Mouse (Mus musculus) C2C12 (cell line): ENCODE data around the gene Mybpc3.

Source experiments
- CEBPB ChIP-seq: IDR thresholded peaks from one replicate; pipeline ENCODE4 v1.6.1; 2011; ENCODE audit warnings: low read depth, mild to moderate bottlenecking, control low read depth, moderate library complexity
- CTCF ChIP-seq: IDR thresholded peaks from one replicate; pipeline ENCODE4 v1.5.1; 2011; ENCODE audit not compliant: control insufficient read depth, insufficient read depth, insufficient read length
- FOSL1 ChIP-seq: IDR thresholded peaks from one replicate; pipeline ENCODE4 v1.8.0; 2011; ENCODE audit warnings: mild to moderate bottlenecking, low read length; ENCODE audit not compliant: poor library complexity, insufficient read depth, severe bottlenecking
- MAX ChIP-seq: IDR thresholded peaks from one replicate; pipeline ENCODE4 v1.6.1; 2011; ENCODE audit warnings: mild to moderate bottlenecking, control low read depth
- MYOD1 ChIP-seq: IDR thresholded peaks from one replicate; pipeline ENCODE4 v1.6.1; 2011; ENCODE audit warnings: low read depth; ENCODE audit not compliant: control insufficient read depth, insufficient read length
- MYOG ChIP-seq: IDR thresholded peaks from one replicate; pipeline ENCODE4 v1.6.1; 2011; ENCODE audit not compliant: control insufficient read depth, insufficient read length; ENCODE audit errors: extremely low read depth
- USF1 ChIP-seq: IDR thresholded peaks from one replicate; pipeline ENCODE4 v1.6.1; 2011; ENCODE audit warnings: low read depth, mild to moderate bottlenecking, control low read depth, moderate library complexity

DNA sequence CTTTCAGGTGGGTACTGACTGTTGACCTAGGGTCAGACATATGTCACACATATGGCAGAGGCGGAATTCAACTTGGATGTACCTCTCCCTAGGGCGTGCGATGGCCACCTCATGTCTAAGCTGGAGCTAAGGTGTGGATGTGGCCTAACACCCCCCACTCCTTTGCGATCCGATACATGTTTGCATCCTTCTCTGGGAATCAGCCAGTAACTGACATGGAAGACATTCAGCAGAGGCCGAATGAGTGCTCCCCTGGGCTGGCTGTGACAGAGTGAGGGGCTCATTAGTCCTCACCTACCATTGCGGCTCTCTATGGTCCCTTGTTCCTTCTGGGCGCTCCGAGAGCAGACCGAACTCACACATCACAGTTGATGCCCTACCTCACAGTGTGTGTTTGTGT lies 46.9 kb upstream of the Mybpc3 start:
- TF ChIP-seq CTCF (no peak), USF1 (no peak), MAX (no peak), MYOD1 (no peak), CEBPB (no peak), FOSL1 (no peak), MYOG (no peak)
